8 mouse cellular contexts compared by ENCODE assay signal in the genomic region with DNA sequence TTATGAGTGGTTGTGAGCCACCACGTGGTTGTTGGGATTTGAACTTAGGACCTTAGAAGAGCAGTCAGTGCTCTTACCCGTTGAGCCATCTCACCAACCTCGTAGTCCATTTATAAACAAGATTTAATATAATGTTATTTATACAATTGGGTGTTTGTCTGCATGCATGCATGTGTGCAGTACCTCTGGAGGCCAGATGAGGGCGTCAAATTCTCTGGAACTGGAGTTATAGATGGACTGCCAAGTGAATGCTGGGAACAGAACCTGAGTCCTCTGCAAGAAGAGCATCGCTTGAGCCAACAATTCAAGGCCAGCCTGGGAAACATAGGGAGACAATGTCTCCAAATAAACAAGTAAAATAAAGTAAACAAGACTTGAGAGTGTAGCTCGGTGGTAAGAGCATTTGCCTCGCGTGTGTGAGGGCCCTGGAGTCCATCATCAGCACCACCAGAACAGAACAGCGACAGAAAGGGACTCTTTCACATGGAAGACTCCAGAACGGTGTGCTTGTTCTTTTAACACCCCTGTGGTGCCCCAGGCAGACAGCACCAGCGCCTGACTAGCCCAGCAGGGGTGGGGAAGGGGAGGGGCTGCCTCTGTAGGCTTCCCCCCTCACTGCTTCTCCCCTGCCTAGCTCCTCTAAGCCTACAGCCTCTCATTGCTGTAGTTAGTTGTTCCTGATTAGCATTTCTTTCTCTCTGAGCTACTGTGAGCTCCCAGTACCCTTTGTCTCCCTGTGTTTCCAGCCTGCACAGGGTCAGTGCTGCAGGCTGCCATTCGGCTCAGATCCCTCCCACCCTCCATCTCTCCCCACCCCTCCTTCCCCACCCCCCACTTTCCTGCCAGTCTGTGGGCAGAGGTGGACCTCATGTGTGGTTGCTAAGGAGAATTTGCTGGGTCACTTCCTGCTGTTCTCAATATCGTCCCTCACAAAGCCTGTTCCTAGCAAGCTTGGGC. TPM values are rescaled to one million over a fixed set of nuclear protein-coding genes. Genes with fewer than 3 reads are reported as not detected.
A peak's percentile ranks its signal among the peaks of the same experiment; 100 is the strongest.
DNase-seq lines count a peak whose midpoint lies in the region; ATAC-seq and TF ChIP-seq lines count a peak whose summit lies in the region.

No protein-coding gene starts in this region.

- peak; percentile 40; the same call in 1 of the 2 replicates for ATAC-seq in heart, embryonic 15.5 days (replicated peaks; ENCODE audit: insufficient number of reproducible peaks, insufficient read depth, low FRiP score, low read depth)
- peak; percentile 77 for ATAC-seq in embryonic facial prominence, embryonic 12.5 days (ENCODE audit: insufficient number of reproducible peaks, insufficient read depth, low FRiP score, low TSS enrichment)
- ATAC-seq in intestine, embryonic 16.5 days, result peak; percentile 46; the same call in 1 of the 2 replicates
- ATAC-seq in stomach, embryonic 16.5 days (ENCODE audit: insufficient read depth, low FRiP score), result peak; percentile 65

- H3K27me3 ChIP-seq in heart, embryonic 15.5 days, result no peaks in the 10 kb centered on the region
- no peaks in the 10 kb centered on the region for H3K27me3 ChIP-seq in MEL (ENCODE audit: control insufficient read depth in 1 of 2, insufficient read depth in 2 of 2, low read length in 2 of 2)
- no peaks in the 10 kb centered on the region for H3K27me3 ChIP-seq in embryonic facial prominence, embryonic 12.5 days
- H3K27me3 ChIP-seq in intestine, embryonic 16.5 days (replicated peaks; ENCODE audit: control insufficient read depth, insufficient read depth, low read length), result no peaks in the 10 kb centered on the region
- no peaks in the 10 kb centered on the region for H3K27me3 ChIP-seq in megakaryocyte, embryonic 14.5 days (replicated peaks)
- H3K27me3 ChIP-seq in stomach, embryonic 16.5 days (ENCODE audit: control insufficient read depth, insufficient read depth, low read length), result no peaks in the 10 kb centered on the region

- no peak overlapping the region for H3K4me3 ChIP-seq in heart, embryonic 15.5 days
- no peak overlapping the region for H3K4me3 ChIP-seq in MEL (ENCODE audit: control insufficient read depth in 1 of 2, insufficient read depth in 1 of 2, low read depth in 2 of 2, low read length in 2 of 2)
- H3K4me3 ChIP-seq in embryonic facial prominence, embryonic 12.5 days, result no peak overlapping the region
- no peak overlapping the region for H3K4me3 ChIP-seq in intestine, embryonic 16.5 days (ENCODE audit: low read length)
- peak overlapping the region; percentile 89 for H3K4me3 ChIP-seq in megakaryocyte, embryonic 14.5 days (replicated peaks)
- H3K4me3 ChIP-seq in stomach, embryonic 16.5 days (replicated peaks; ENCODE audit: low read length), result no peak overlapping the region

- H3K9ac ChIP-seq in heart, embryonic 15.5 days, result no peak overlapping the region
- peak overlapping the region; percentile 9; the same call in 1 of the 2 replicates for H3K9ac ChIP-seq in MEL (ENCODE audit: control insufficient read depth, low read depth, low read length, poor library complexity, severe bottlenecking)
- H3K9ac ChIP-seq in embryonic facial prominence, embryonic 12.5 days, result no peak overlapping the region
- H3K9ac ChIP-seq in intestine, embryonic 16.5 days (ENCODE audit: low read depth, low read length), result no peak overlapping the region
- no peak overlapping the region for H3K9ac ChIP-seq in stomach, embryonic 16.5 days (ENCODE audit: low read length)

- no peaks in the 10 kb centered on the region for H3K9me3 ChIP-seq in heart, embryonic 15.5 days (replicated peaks)
- no peaks in the 10 kb centered on the region for H3K9me3 ChIP-seq in MEL (replicated peaks; ENCODE audit: insufficient read depth, low read length)
- no peaks in the 10 kb centered on the region for H3K9me3 ChIP-seq in embryonic facial prominence, embryonic 12.5 days
- no peaks in the 10 kb centered on the region for H3K9me3 ChIP-seq in intestine, embryonic 16.5 days (ENCODE audit: control insufficient read depth, low read length)
- no peaks in the 10 kb centered on the region for H3K9me3 ChIP-seq in megakaryocyte, embryonic 14.5 days
- no peaks in the 10 kb centered on the region for H3K9me3 ChIP-seq in stomach, embryonic 16.5 days (replicated peaks; ENCODE audit: control insufficient read depth, low read length)

- H3K4me2 ChIP-seq in heart, embryonic 15.5 days, result no peak overlapping the region
- 0 out of 2 replicates have a peak overlapping the region, but pooled peaks have one; percentile 6 for H3K4me2 ChIP-seq in embryonic facial prominence, embryonic 12.5 days (replicated peaks)
- no peak overlapping the region for H3K4me2 ChIP-seq in intestine, embryonic 16.5 days (ENCODE audit: low read depth, low read length)
- H3K4me2 ChIP-seq in stomach, embryonic 16.5 days (ENCODE audit: low read depth, low read length), result no peak overlapping the region

- H3K4me1 ChIP-seq in heart, embryonic 15.5 days (replicated peaks), result peaks cover 9% of the 10 kb centered on the region
- H3K4me1 ChIP-seq in MEL (ENCODE audit: control insufficient read depth in 1 of 2, insufficient read depth in 2 of 2, low read length in 2 of 2), result peaks cover 0 to 22% of the 10 kb centered on the region in 2 experiments; a peak in 1 of 4 replicates
- peaks cover 11% of the 10 kb centered on the region; the same call in 1 of the 2 replicates for H3K4me1 ChIP-seq in embryonic facial prominence, embryonic 12.5 days
- peaks cover 4% of the 10 kb centered on the region; the same call in 1 of the 2 replicates for H3K4me1 ChIP-seq in intestine, embryonic 16.5 days (ENCODE audit: control insufficient read depth, insufficient read depth, low read length)
- peaks cover 84% of the 10 kb centered on the region for H3K4me1 ChIP-seq in megakaryocyte, embryonic 14.5 days
- no peaks in the 10 kb centered on the region for H3K4me1 ChIP-seq in stomach, embryonic 16.5 days (ENCODE audit: control insufficient read depth, insufficient read depth, low read length)

- no peak for TF ChIP-seq RAD21 in MEL (IDR thresholded peaks at IDR 0.05; ENCODE audit: low read depth, low read length)

- H3K79me2 ChIP-seq in MEL (ENCODE audit: control insufficient read depth, insufficient read depth, low read length, poor library complexity), result no peaks in the 10 kb centered on the region

- no peak overlapping the region for H3K27ac ChIP-seq in heart, embryonic 15.5 days
- H3K27ac ChIP-seq in MEL (ENCODE audit: control insufficient read depth, low read depth, low read length), result peak overlapping the region; percentile 46
- H3K27ac ChIP-seq in embryonic facial prominence, embryonic 12.5 days, result peak overlapping the region; percentile 24; the same call in 1 of the 2 replicates
- 0 out of 2 replicates have a peak overlapping the region, but pooled peaks have one; percentile 13 for H3K27ac ChIP-seq in intestine, embryonic 16.5 days (ENCODE audit: low read length)
- peak overlapping the region; percentile 34; the same call in 1 of the 2 replicates for H3K27ac ChIP-seq in stomach, embryonic 16.5 days (ENCODE audit: low read length)

- no peak for DNase-seq in heart, adult 8-10 months (ENCODE audit: low spot score)
- DNase-seq in MEL (ENCODE audit: low read depth, low spot score), result peak; percentile 81
- DNase-seq in gastrocnemius, postnatal 10 days, result no peak

- no peak for TF ChIP-seq POLR2A in MEL (IDR thresholded peaks at IDR 0.05; ENCODE audit: control insufficient read depth in 1 of 2, insufficient read depth in 1 of 2, low read depth in 1 of 2, low read length in 2 of 2, poor library complexity in 1 of 2)

- TF ChIP-seq CTCF in MEL (IDR thresholded peaks at IDR 0.05 in 2 of 3, conservative IDR thresholded peaks at IDR 0.05 in 1 of 3; ENCODE audit: control insufficient read depth in 1 of 3, insufficient read depth in 1 of 3, low read depth in 2 of 3, low read length in 3 of 3, poor library complexity in 1 of 3, severe bottlenecking in 1 of 3), result peak; percentile 34 to 61 (median 39)

- H3K36me3 ChIP-seq in heart, embryonic 15.5 days, result no peaks in the 10 kb centered on the region
- H3K36me3 ChIP-seq in MEL (ENCODE audit: control insufficient read depth in 1 of 2, insufficient read depth in 2 of 2, low read length in 2 of 2), result peaks cover 0 to 6% of the 10 kb centered on the region in 2 experiments; a peak in 2 of 4 replicates
- H3K36me3 ChIP-seq in embryonic facial prominence, embryonic 12.5 days, result no peaks in the 10 kb centered on the region
- no peaks in the 10 kb centered on the region for H3K36me3 ChIP-seq in intestine, embryonic 16.5 days (ENCODE audit: control insufficient read depth, insufficient read depth, low read length)
- peaks cover 2% of the 10 kb centered on the region for H3K36me3 ChIP-seq in megakaryocyte, embryonic 14.5 days (replicated peaks; ENCODE audit: low read length)
- H3K36me3 ChIP-seq in stomach, embryonic 16.5 days (ENCODE audit: control insufficient read depth, insufficient read depth, low read length), result no peaks in the 10 kb centered on the region

- TF ChIP-seq EP300 in MEL (IDR thresholded peaks at IDR 0.05; ENCODE audit: low read depth in 1 of 2, low read length in 2 of 2), result no peak

- WGBS in heart, embryonic 15.5 days, result 22% methylated on average over 13 of the region's 13 CpGs
- WGBS in embryonic facial prominence, embryonic 12.5 days, result 24% methylated on average over 12 of the region's 13 CpGs
- WGBS in intestine, embryonic 16.5 days, result 22% methylated on average over 13 of the region's 13 CpGs
- 17% methylated on average over 13 of the region's 13 CpGs for WGBS in stomach, embryonic 16.5 days

TF ChIP-seq in MEL, 35 proteins besides CTCF, POLR2A, EP300 and RAD21:
- TF ChIP-seq MYC (IDR thresholded peaks at IDR 0.05; ENCODE audit: low read depth, low read length), result no peak
- TF ChIP-seq SIN3A (IDR thresholded peaks at IDR 0.05; ENCODE audit: low read length), result peak; percentile 78
- no peak for TF ChIP-seq CHD2 (IDR thresholded peaks at IDR 0.05; ENCODE audit: low read length)
- no peak for TF ChIP-seq MAX (IDR thresholded peaks at IDR 0.05; ENCODE audit: low read length)
- no peak for TF ChIP-seq USF1 (IDR thresholded peaks at IDR 0.05; ENCODE audit: low read depth, low read length)
- TF ChIP-seq MXI1 (IDR thresholded peaks at IDR 0.05; ENCODE audit: low read depth, low read length), result peak; percentile 92
TF ChIP-seq in MEL: peak in this region for 2.

RNA-seq across cellular contexts. Expression of gene Nwd1, which starts 8.3 kb away (rescaled TPM):
- 0.23 and 0.38 TPM in 2 replicates for polyA plus RNA-seq in heart, embryonic 15.5 days (2015; fragmentation: Nextera tagmentation; extraction: Ambion mirVana)
- under 1 TPM; 0.31 to 0.79 (median 0.46) TPM for total RNA-seq in heart, adult 8-10 months (2022)
- 0.03 TPM in 1 of 2 replicates, not detected in the other for total RNA-seq in MEL (2012; rRNA removed)
- polyA plus RNA-seq in MEL (2012; ENCODE audit: insufficient read depth in 1 of 2, insufficient read length in 2 of 2, low read depth in 1 of 2, low replicate concordance in 2 of 2, missing spikeins in 1 of 2), result under 1 TPM in 1 of 2 experiments, not detected in 1; 0.03 TPM
- polyA plus RNA-seq in embryonic facial prominence, embryonic 12.5 days (2016; fragmentation: Nextera tagmentation; extraction: Ambion mirVana), result 0.05 and 0.13 TPM in 2 replicates
- 0.09 and 0.12 TPM in 2 replicates for polyA plus RNA-seq in intestine, embryonic 16.5 days (2015; fragmentation: Nextera tagmentation; extraction: Ambion mirVana)
- 0.11 and 0.58 TPM in 2 replicates for polyA plus RNA-seq in megakaryocyte, embryonic 14.5 days (2012; ENCODE audit: insufficient read depth, low replicate concordance)
- polyA plus RNA-seq in stomach, embryonic 16.5 days (2015; fragmentation: Nextera tagmentation; extraction: Ambion mirVana), result 0.09 and 0.51 TPM in 2 replicates
- total RNA-seq in gastrocnemius, postnatal 10 days (2021), result 1 to 10 TPM; 1.0 to 1.2 TPM
